Mouse (Mus musculus): Measurements from ENCODE around the gene Foxn3. TPM values are rescaled to one million over a fixed set of nuclear protein-coding genes. Genes with fewer than 3 reads are reported as not detected.

Foxn3 gene
- polyA plus RNA-seq (2015; fragmentation: Nextera tagmentation; extraction: Ambion mirVana): 50.7 and 55.6 TPM in 2 replicates

DNA sequence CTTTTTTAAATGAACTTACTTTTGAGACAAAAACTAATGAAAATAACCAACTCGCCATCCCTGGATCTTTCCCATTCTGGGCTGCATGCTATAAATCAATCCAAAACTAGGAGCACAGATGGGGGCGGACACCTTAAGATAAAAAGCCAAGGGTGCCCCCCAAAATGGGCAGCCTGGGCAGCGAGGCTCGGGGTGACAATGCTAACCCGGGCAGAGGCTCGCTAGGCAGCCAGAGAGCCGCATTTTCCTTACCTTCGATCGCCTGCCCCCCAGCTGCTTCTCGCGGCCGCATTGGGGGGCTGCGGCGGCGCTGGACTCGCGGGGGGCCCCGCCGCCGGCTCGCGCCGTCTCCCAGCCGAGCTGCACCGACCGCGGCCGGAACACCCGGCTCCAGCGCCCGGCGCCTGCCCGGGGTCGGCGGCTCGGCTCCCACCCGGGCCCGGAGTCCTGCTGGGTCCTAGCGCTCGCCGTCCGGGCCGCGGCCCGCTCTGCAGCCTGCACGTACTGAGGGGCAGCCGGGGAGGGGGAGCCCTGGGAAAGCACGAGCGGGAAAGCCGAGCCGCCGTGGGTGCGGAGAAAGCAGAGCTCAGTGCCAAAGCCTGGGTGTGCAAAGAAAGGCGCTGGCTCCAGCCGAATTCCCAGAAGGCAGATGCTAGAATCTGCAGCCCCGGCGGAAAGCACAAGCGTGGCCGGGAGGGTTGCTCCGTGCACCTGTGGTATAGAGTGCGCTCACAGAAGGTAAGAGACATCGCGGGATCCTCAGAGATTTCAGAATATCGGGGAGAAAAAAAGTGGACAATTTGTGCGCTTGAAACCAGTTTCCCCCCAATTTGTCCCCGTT is at the start of gene Foxn3:
TSS of gene Foxn3 (minus strand) at position 364 of the 841 bp plus-strand sequence.

Measured in urinary bladder, postnatal 0 days (tissue).